Mouse (Mus musculus) G1E (cell line): ENCODE data around the gene Ckap2l. TPM values are rescaled to one million over a fixed set of nuclear protein-coding genes. Genes with fewer than 3 reads are reported as not detected.

ENCODE experiments used
- ATAC-seq: 2 replicates; pipeline ENCODE4 v1.8.0; 2016; ENCODE audit warnings: mild to moderate bottlenecking; ENCODE audit not compliant: insufficient number of reproducible peaks, poor library complexity, low FRiP score, severe bottlenecking; ENCODE audit errors: extremely low read depth
- DNase-seq: peaks from one replicate; pipeline ENCODE4 v3.0.0; 2012; ENCODE audit warnings: low spot score
- H3K27me3 ChIP-seq: 2 replicates; pipeline ENCODE4 v1.6.1; 2012; ENCODE audit warnings: mild to moderate bottlenecking, low read length, inconsistent platforms; ENCODE audit not compliant: insufficient read depth
- H3K36me3 ChIP-seq: replicated peaks from 2 replicates; pipeline ENCODE3; 2012; ENCODE audit warnings: mild to moderate bottlenecking, inconsistent platforms
- H3K4me1 ChIP-seq: 2 replicates; pipeline ENCODE4 v1.6.1; 2012; ENCODE audit warnings: low read depth, low read length, inconsistent platforms, mixed read lengths; ENCODE audit not compliant: insufficient read depth
- H3K4me3 ChIP-seq: 2 replicates; pipeline ENCODE4 v1.5.1; 2012; ENCODE audit warnings: low read depth, mild to moderate bottlenecking, inconsistent platforms, low read length, moderate library complexity, mixed read lengths
- H3K9me3 ChIP-seq: replicated peaks from 2 replicates; pipeline ENCODE4 v1.6.1; 2012; ENCODE audit warnings: inconsistent platforms
- CTCF ChIP-seq: IDR thresholded peaks from 2 replicates; pipeline ENCODE4 v1.5.1; 2012; ENCODE audit warnings: low read depth, low read length, inconsistent platforms, mixed read lengths
- GATA1 ChIP-seq: IDR thresholded peaks from 2 replicates; pipeline ENCODE4 v1.6.1; 2012; ENCODE audit warnings: borderline replicate concordance, low read length, inconsistent platforms, mixed read lengths
- GATA2 ChIP-seq: IDR thresholded peaks from 2 replicates; pipeline ENCODE4 v1.6.1; 2012; ENCODE audit warnings: low read depth, low read length, inconsistent platforms, borderline replicate concordance
- POLR2AphosphoS5 ChIP-seq: IDR thresholded peaks from 2 replicates; pipeline ENCODE4 v1.6.1; 2012; ENCODE audit warnings: low read depth, low read length, inconsistent platforms; ENCODE audit not compliant: insufficient replicate concordance
- TAL1 ChIP-seq: conservative IDR thresholded peaks from 2 replicates; pipeline ENCODE4 v1.6.1; 2012; ENCODE audit warnings: low read depth, low read length, inconsistent platforms, mixed read lengths
- polyA plus RNA-seq: library from polyadenylated mRNA; stranded (reverse); fragments of >175 nt; gene quantifications from 2 replicates; pipeline ENCODE4 v1.2.3, GENCODE M21; 2012
- total RNA-seq, 2 experiments: library from RNA; stranded (forward) in 1 of 2; stranded (reverse) in 1 of 2; fragments of 200-1000 nt in 1 of 2; fragments of >200 nt in 1 of 2; fragmentation: Nextera tagmentation in 1 of 2; gene quantifications; 2 replicates each; pipeline ENCODE4 v1.2.3; 2014 to 2017

The Ckap2l gene
- total and polyA plus RNA-seq, 3 experiments, result 40.5 to 180 (median 60.2) TPM

- H3K27me3 ChIP-seq, result no peaks in the 10 kb centered on the region; the same call in 1 of the 2 replicates
- no peak for DNase-seq
- H3K4me3 ChIP-seq, result no peak overlapping the region
- H3K4me1 ChIP-seq, result peaks cover 42% of the 10 kb centered on the region
- TF ChIP-seq CTCF, result no peak
- TF ChIP-seq GATA1, result no peak
- TF ChIP-seq POLR2AphosphoS5, result no peak
- no peak for TF ChIP-seq TAL1
- TF ChIP-seq GATA2, result no peak
- H3K36me3 ChIP-seq, result no peaks in the 10 kb centered on the region
- no peaks in the 10 kb centered on the region for H3K9me3 ChIP-seq
- ATAC-seq, result no peak
Measured at GRCm38 (mm10) chr2:129221097-129221632, 75.8 kb downstream of the Ckap2l start.

- no peak for DNase-seq
Measured at GRCm38 (mm10) chr2:129218537-129219105, 78.4 kb downstream of the Ckap2l start.

More at GRCm38 (mm10) chr2:129218537-129219105, 78.4 kb downstream of the Ckap2l start:
- TF ChIP-seq TAL1, result no peak
- no peak for TF ChIP-seq POLR2AphosphoS5
- TF ChIP-seq GATA1, result no peak
- TF ChIP-seq GATA2, result no peak
- TF ChIP-seq CTCF, result no peak
- no peak for ATAC-seq
- Histone ChIP-seq H3K4me3 (no peak overlapping the region), H3K9me3 (no peaks in the 10 kb centered on the region), H3K36me3 (peaks cover 3% of the 10 kb centered on the region), H3K27me3 (no peaks in the 10 kb centered on the region; the same call in 1 of the 2 replicates), H3K4me1 (peaks cover 45% of the 10 kb centered on the region)

Other genes with a start within 250 kb of the Ckap2l start
- not detected in 2 replicates for gene Vinac1, start 249.0 kb downstream of the Ckap2l start, total RNA-seq (2014; fragmentation: Nextera tagmentation)
- 0.06 and 0.11 TPM in 2 replicates for gene Vinac1, start 249.0 kb downstream of the Ckap2l start, total RNA-seq (2017)
- not detected in 2 replicates for gene Vinac1, start 249.0 kb downstream of the Ckap2l start, polyA plus RNA-seq
- not detected in 2 replicates for gene Ttl, start 231.3 kb downstream of the Ckap2l start, total RNA-seq (2014; fragmentation: Nextera tagmentation)
- 0.11 TPM in 1 of 2 replicates, not detected in the other for gene Ttl, start 231.3 kb downstream of the Ckap2l start, total RNA-seq (2017)
- not detected in 2 replicates for gene Ttl, start 231.3 kb downstream of the Ckap2l start, polyA plus RNA-seq
- gene Polr1b, start 196.2 kb downstream of the Ckap2l start, total RNA-seq (2014; fragmentation: Nextera tagmentation), result 29.3 and 40.5 TPM in 2 replicates
- gene Polr1b, start 196.2 kb downstream of the Ckap2l start, total RNA-seq (2017), result 40.0 and 42.6 TPM in 2 replicates
- gene Polr1b, start 196.2 kb downstream of the Ckap2l start, polyA plus RNA-seq, result 22.5 and 25.3 TPM in 2 replicates
- gene Chchd5, start 167.5 kb downstream of the Ckap2l start, total RNA-seq (2014; fragmentation: Nextera tagmentation), result 65.3 and 70.6 TPM in 2 replicates
- 33.9 and 39.1 TPM in 2 replicates for gene Chchd5, start 167.5 kb downstream of the Ckap2l start, total RNA-seq (2017)
- gene Chchd5, start 167.5 kb downstream of the Ckap2l start, polyA plus RNA-seq, result 9.0 and 63.3 TPM in 2 replicates
- 38.5 and 47.7 TPM in 2 replicates for gene Slc20a1, start 98.4 kb downstream of the Ckap2l start, total RNA-seq (2014; fragmentation: Nextera tagmentation)
- gene Slc20a1, start 98.4 kb downstream of the Ckap2l start, total RNA-seq (2017), result 71.8 and 88.4 TPM in 2 replicates
- 27.8 and 31.6 TPM in 2 replicates for gene Slc20a1, start 98.4 kb downstream of the Ckap2l start, polyA plus RNA-seq
- gene Il1a, start 12.8 kb upstream of the Ckap2l start, total RNA-seq (2014; fragmentation: Nextera tagmentation), result not detected in 2 replicates
- gene Il1a, start 12.8 kb upstream of the Ckap2l start, total RNA-seq (2017), result 0.17 and 0.22 TPM in 2 replicates
- gene Il1a, start 12.8 kb upstream of the Ckap2l start, polyA plus RNA-seq, result not detected in 2 replicates
- gene Il1b, start 73.9 kb upstream of the Ckap2l start, total RNA-seq (2014; fragmentation: Nextera tagmentation), result 56.0 and 82.2 TPM in 2 replicates
- gene Il1b, start 73.9 kb upstream of the Ckap2l start, total RNA-seq (2017), result 11.2 and 12.2 TPM in 2 replicates
- 0.18 and 0.26 TPM in 2 replicates for gene Il1b, start 73.9 kb upstream of the Ckap2l start, polyA plus RNA-seq
- gene F830045P16Rik, start 239.4 kb upstream of the Ckap2l start, total RNA-seq (2014; fragmentation: Nextera tagmentation), result not detected in 2 replicates
- gene F830045P16Rik, start 239.4 kb upstream of the Ckap2l start, total RNA-seq (2017), result not detected in 2 replicates
- not detected in 2 replicates for gene F830045P16Rik, start 239.4 kb upstream of the Ckap2l start, polyA plus RNA-seq